Mouse (Mus musculus): ENCODE measurements at regions not wholly inside any gene's neighbourhood (a gene's known extent, or its start where the extent isn't known, plus 50 kb on each side); places are given as distances from the start of the nearest gene placed in this dataset.

DNA sequence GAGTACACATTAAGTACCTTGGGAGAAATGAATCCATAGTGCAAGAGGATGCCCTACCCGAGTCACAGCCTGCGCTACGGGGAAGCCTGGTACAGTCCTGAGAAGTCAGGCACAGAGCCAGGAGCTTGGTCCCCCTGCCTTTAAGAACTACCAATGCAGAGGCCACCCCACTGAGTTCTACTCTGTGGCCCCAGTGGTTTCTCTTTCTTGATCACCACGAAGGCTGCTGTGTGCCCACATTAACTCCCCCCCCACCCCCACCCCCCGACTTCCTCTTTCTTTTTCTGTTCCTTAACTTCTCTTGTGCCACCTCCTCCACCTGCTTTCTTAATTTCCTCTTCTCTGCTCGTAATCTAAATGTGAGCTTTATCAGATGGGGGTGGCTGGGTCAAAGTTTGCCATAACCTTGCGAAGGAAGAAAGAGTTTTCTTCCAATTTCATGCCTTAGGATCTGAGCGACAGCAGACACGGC, 84.7 kb upstream of the Tbl1xr1 start:
- TF ChIP-seq CTCF (IDR thresholded peaks at IDR 0.05; ENCODE audit: low read depth, low read length) (no peak), POLR2A (IDR thresholded peaks at IDR 0.05; ENCODE audit: borderline replicate concordance, low read depth, low read length) (no peak)
